Mouse (Mus musculus): ENCODE data around the gene Krt87. TPM values are rescaled to one million over a fixed set of nuclear protein-coding genes. Genes with fewer than 3 reads are reported as not detected.
A peak's percentile ranks its signal among the peaks of the same experiment; 100 is the strongest.

Gene Krt87
- polyA plus RNA-seq, 2 experiments, result not detected

DNA sequence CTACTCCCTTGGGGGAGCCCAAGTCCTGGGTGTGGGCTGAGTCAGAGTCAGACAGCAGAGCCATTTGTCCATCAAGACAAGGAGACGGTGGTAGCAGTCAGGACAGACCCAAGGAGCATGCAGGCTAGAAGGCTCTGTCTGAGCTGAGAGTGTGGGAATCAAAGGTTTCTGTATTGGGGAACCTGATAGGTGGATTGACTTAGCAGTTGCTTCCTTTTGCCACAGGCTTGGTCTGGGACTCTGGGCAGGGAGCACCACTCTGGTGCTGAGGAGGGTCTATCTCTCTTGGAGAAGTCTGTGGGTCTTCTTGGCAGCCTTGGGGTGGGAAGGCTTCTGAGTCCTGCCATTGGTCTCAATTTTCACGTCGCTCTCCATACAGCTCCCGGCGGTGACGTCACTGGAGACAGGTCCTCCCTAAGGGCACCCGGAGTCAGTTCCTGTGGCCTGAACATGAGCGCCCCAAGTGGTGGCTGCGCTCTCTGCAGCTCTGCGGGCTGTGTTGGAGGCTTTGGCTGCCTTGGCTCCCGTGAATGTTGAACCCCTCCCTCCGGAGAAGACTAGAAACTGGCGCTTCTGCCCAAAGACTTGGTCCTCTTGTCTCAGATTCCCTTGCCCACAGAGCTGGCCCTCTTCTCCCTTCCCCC, 14.6 kb upstream of the Krt87 start:
- H3K36me3 ChIP-seq (replicated peaks; ENCODE audit: control insufficient read depth, insufficient read depth, low read depth), result no peaks in the 10 kb centered on the region

DNA sequence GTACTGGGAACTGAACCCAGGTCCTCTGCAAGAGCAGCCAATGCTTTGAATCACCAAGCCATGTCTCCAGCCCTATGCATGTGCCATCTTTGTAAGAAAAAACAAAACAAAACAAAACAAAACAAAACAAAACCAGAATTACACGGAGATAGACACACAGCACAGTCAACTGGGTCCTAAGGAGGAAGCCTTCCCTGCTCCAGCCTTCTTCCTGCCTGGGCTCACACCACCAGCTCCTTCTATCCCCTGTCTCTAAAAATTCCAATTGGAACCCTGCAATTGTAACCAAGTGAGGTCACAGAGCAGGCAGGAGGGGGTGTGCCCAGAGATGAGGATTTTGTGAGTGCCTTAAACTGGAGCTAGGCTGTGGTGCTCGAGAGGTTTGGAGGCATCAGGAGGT, 8.8 kb upstream of the Krt87 start, which contains the start of gene Krt88:
TSS of gene Krt88 (plus strand) at position 301 of the 400 bp plus-strand sequence.
- Histone ChIP-seq H3K4me3 (ENCODE audit: insufficient read depth in 1 of 2, low read depth in 2 of 2, low read length in 2 of 2) (no peak within 1 kb of the TSS), H3K36me3 (replicated peaks; ENCODE audit: control insufficient read depth, insufficient read depth, low read depth) (no peaks in the 10 kb centered on the region), H3K27ac (no peak within 1 kb of the TSS), H3K4me2 (ENCODE audit: low read depth) (no peak within 1 kb of the TSS), H3K27me3 (ENCODE audit: control insufficient read depth, insufficient read depth, low read length) (no peaks in the 10 kb centered on the region), H3K4me1 (replicated peaks; ENCODE audit: control insufficient read depth in 2 of 2, insufficient read depth in 2 of 2, low read length in 1 of 2) (no peaks in the 10 kb centered on the region), H3K9me3 (ENCODE audit: control insufficient read depth, low read length) (no peaks in the 10 kb centered on the region), H3K9ac (replicated peaks) (no peak within 1 kb of the TSS)
- no peak for TF ChIP-seq CTCF (IDR thresholded peaks at IDR 0.05; ENCODE audit: low read depth)
- TF ChIP-seq EP300 (IDR thresholded peaks at IDR 0.05; ENCODE audit: low read depth), result no peak
- no peak for DNase-seq (ENCODE audit: low read depth in 3 of 3, low spot score in 3 of 3)
- WGBS (ENCODE audit: insufficient replicate concordance), result 37% methylated on average over 2 of the region's 2 CpGs
- ATAC-seq (ENCODE audit: insufficient read depth), result no peak

More for the DNA sequence above, 14.6 kb upstream of the Krt87 start:
- Histone ChIP-seq H3K27me3 (ENCODE audit: control insufficient read depth, insufficient read depth, low read length) (no peaks in the 10 kb centered on the region), H3K27ac (no peak overlapping the region), H3K4me3 (ENCODE audit: insufficient read depth in 1 of 2, low read depth in 2 of 2, low read length in 2 of 2) (no peak overlapping the region), H3K9me3 (ENCODE audit: control insufficient read depth, low read length) (no peaks in the 10 kb centered on the region; the same call in 1 of the 2 replicates), H3K4me2 (ENCODE audit: low read depth) (no peak overlapping the region), H3K4me1 (replicated peaks; ENCODE audit: control insufficient read depth in 2 of 2, insufficient read depth in 2 of 2, low read length in 1 of 2) (no peaks in the 10 kb centered on the region), H3K9ac (replicated peaks) (no peak overlapping the region)
- DNase-seq (ENCODE audit: low read depth in 3 of 3, low spot score in 3 of 3), result peak in 2 of 3 experiments; percentile 7 to 29
- TF ChIP-seq EP300 (IDR thresholded peaks at IDR 0.05; ENCODE audit: low read depth) (no peak), CTCF (IDR thresholded peaks at IDR 0.05; ENCODE audit: low read depth) (peak; percentile 81)
- ATAC-seq (ENCODE audit: insufficient read depth), result no peak
- WGBS (ENCODE audit: insufficient replicate concordance), result 6% methylated on average over 13 of the region's 13 CpGs

DNA sequence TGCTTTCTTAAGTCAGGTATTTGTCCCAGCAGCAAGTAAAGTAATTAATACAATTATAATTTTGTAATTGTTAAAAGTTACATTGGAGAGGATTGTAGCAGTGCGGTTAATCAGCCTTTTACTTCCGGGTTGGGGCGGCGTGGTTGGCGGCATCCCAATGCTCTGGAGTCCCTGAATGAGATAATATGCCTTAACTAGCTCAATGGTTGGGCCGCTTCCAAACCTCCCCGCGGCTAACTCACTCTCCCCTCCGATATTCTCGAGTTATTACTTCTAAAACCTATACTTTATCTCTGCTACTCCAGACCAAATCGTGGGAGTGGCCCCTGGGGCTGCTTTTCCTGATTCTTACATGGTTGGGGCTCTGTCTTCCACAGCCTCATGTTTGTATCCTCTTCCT, 8.0 kb upstream of the Krt87 start:
- H3K4me2 ChIP-seq (ENCODE audit: low read depth), result no peak overlapping the region
- no peak overlapping the region for H3K27ac ChIP-seq
- no peaks in the 10 kb centered on the region for H3K9me3 ChIP-seq (ENCODE audit: control insufficient read depth, low read length)
- 57% methylated on average over 11 of the region's 11 CpGs for WGBS (ENCODE audit: insufficient replicate concordance)
- H3K4me1 ChIP-seq (replicated peaks; ENCODE audit: control insufficient read depth in 2 of 2, insufficient read depth in 2 of 2, low read length in 1 of 2), result no peaks in the 10 kb centered on the region
- TF ChIP-seq EP300 (IDR thresholded peaks at IDR 0.05; ENCODE audit: low read depth) (no peak), CTCF (IDR thresholded peaks at IDR 0.05; ENCODE audit: low read depth) (no peak)
- no peak for ATAC-seq (ENCODE audit: insufficient read depth)
- no peak overlapping the region for H3K9ac ChIP-seq (replicated peaks)
- no peaks in the 10 kb centered on the region for H3K27me3 ChIP-seq (ENCODE audit: control insufficient read depth, insufficient read depth, low read length)
- H3K36me3 ChIP-seq (replicated peaks; ENCODE audit: control insufficient read depth, insufficient read depth, low read depth), result no peaks in the 10 kb centered on the region
- no peak overlapping the region for H3K4me3 ChIP-seq (ENCODE audit: insufficient read depth in 1 of 2, low read depth in 2 of 2, low read length in 2 of 2)
- no peak for DNase-seq (ENCODE audit: low read depth in 3 of 3, low spot score in 3 of 3)

DNA sequence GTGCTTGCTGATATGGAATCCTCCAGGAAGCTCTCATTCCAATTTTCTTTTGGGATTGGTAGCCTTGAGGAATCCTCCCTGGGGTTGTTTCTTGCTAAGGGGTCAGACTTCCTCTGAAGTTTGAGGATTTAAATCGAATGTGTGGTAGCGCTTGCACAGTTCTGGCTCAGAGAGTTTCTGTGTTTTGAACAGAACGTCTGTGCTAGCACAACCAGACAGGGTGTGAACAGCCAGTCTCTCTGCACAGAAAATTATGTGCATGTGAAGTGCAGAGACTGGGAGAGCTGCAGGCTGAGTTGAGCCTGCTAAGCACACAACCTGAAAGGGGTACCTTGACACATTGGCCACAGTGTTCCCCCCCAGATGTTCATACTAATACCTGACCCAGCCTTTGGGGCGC, 2.2 kb upstream of the Krt87 start:
- Histone ChIP-seq H3K27me3 (ENCODE audit: control insufficient read depth, insufficient read depth, low read length) (peaks cover 11% of the 10 kb centered on the region), H3K4me2 (ENCODE audit: low read depth) (no peak overlapping the region), H3K9ac (replicated peaks) (no peak overlapping the region), H3K9me3 (ENCODE audit: control insufficient read depth, low read length) (no peaks in the 10 kb centered on the region), H3K4me1 (replicated peaks; ENCODE audit: control insufficient read depth in 2 of 2, insufficient read depth in 2 of 2, low read length in 1 of 2) (no peaks in the 10 kb centered on the region), H3K27ac (no peak overlapping the region), H3K36me3 (replicated peaks; ENCODE audit: control insufficient read depth, insufficient read depth, low read depth) (no peaks in the 10 kb centered on the region), H3K4me3 (ENCODE audit: insufficient read depth in 1 of 2, low read depth in 2 of 2, low read length in 2 of 2) (no peak overlapping the region)
- DNase-seq (ENCODE audit: low read depth in 3 of 3, low spot score in 3 of 3) (no peak), ATAC-seq (ENCODE audit: insufficient read depth) (no peak)
- no peak for TF ChIP-seq CTCF (IDR thresholded peaks at IDR 0.05; ENCODE audit: low read depth)
- TF ChIP-seq EP300 (IDR thresholded peaks at IDR 0.05; ENCODE audit: low read depth), result no peak
- 59% methylated on average over 4 of the region's 4 CpGs for WGBS (ENCODE audit: insufficient replicate concordance)

DNA sequence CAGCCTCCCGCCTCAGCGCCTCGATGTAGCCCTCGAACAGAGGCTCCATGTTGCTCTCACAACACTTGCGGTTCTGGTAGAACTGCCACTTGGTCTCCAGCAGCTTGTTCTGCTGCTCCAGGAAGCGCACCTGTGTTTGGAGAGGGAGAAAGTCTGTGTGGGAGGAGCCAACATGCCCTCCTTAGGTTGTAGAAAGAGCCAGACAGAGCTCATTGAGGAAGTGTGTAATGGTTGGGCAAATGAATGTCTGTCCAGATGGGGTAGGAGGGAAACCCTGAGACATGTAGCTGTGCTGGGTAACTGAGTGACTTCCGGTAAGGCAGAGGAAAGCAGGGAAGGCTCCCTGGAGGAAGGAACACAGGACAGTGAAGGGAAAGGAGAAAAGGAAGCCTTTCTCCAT, 2.0 kb downstream of the Krt87 start:
- H3K9me3 ChIP-seq (ENCODE audit: control insufficient read depth, low read length), result no peaks in the 10 kb centered on the region
- DNase-seq (ENCODE audit: low read depth in 3 of 3, low spot score in 3 of 3), result no peak
- H3K4me1 ChIP-seq (replicated peaks; ENCODE audit: control insufficient read depth in 2 of 2, insufficient read depth in 2 of 2, low read length in 1 of 2), result no peaks in the 10 kb centered on the region
- no peak overlapping the region for H3K4me2 ChIP-seq (ENCODE audit: low read depth)
- no peak overlapping the region for H3K27ac ChIP-seq
- no peak for TF ChIP-seq CTCF (IDR thresholded peaks at IDR 0.05; ENCODE audit: low read depth)
- WGBS (ENCODE audit: insufficient replicate concordance), result 73% methylated on average over 7 of the region's 7 CpGs
- ATAC-seq (ENCODE audit: insufficient read depth), result no peak
- no peak overlapping the region for H3K4me3 ChIP-seq (ENCODE audit: insufficient read depth in 1 of 2, low read depth in 2 of 2, low read length in 2 of 2)
- no peak overlapping the region for H3K9ac ChIP-seq (replicated peaks)
- peaks cover 11% of the 10 kb centered on the region for H3K27me3 ChIP-seq (ENCODE audit: control insufficient read depth, insufficient read depth, low read length)
- H3K36me3 ChIP-seq (replicated peaks; ENCODE audit: control insufficient read depth, insufficient read depth, low read depth), result no peaks in the 10 kb centered on the region
